Mouse (Mus musculus): ENCODE results near the gene 1700011L22Rik. TPM values are rescaled to one million over a fixed set of nuclear protein-coding genes. Genes with fewer than 3 reads are reported as not detected.

The 1700011L22Rik gene
- total RNA-seq, 2 experiments from 2014 or later = not detected

DNA sequence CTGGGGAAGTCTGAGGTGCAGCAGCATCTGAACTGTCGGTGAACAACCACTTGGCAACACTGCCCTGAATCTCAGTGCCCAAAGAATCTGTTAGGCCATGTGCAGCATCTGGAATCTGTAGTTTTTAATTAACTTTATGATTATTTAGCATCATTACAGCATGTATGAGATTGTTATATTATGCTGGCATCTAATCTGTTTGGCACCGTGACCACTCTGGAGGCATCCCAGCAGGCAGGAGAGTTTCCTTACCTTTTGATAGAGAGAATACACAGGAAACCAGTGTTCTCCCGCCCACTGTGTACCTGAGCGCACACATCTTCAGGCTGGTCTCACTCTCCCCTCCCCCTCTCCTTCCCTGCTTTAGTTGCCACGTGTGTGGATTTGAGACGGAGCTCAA is 68.7 kb downstream of the 1700011L22Rik start:
- no peak for DNase-seq (ENCODE audit: low spot score in 2 of 2)

GRCm38 (mm10) chr8:79175991-79176390 is 72.4 kb downstream of the 1700011L22Rik start:
- no peak for DNase-seq (ENCODE audit: low spot score in 2 of 2)

GRCm38 (mm10) chr8:79173606-79174005 is 74.8 kb downstream of the 1700011L22Rik start:
- DNase-seq (ENCODE audit: low spot score in 2 of 2) = no peak

- no peak for DNase-seq (ENCODE audit: low spot score in 2 of 2)
Observed at GRCm38 (mm10) chr8:79165276-79165675, 83.1 kb downstream of the 1700011L22Rik start.

DNA sequence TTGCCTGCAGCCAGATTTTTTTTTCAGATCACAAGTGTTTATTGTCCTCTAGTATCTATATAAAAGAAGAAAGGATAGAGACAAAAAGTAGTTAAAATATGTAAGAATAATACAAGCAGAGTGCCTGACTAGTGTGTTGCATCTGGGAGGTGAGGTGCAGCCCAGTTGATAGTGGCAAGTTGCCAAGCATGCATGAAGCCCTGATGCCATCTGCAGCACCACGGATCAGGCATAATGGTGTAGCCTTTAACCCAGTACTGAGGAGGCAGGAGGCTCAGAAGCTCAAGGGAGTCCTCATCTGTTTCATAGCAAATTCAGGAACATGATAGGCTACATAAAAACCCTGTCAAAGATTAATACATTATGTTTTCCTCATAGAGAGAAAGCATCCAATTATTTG is 84.0 kb downstream of the 1700011L22Rik start:
- DNase-seq (ENCODE audit: low spot score in 2 of 2) = no peak

DNA sequence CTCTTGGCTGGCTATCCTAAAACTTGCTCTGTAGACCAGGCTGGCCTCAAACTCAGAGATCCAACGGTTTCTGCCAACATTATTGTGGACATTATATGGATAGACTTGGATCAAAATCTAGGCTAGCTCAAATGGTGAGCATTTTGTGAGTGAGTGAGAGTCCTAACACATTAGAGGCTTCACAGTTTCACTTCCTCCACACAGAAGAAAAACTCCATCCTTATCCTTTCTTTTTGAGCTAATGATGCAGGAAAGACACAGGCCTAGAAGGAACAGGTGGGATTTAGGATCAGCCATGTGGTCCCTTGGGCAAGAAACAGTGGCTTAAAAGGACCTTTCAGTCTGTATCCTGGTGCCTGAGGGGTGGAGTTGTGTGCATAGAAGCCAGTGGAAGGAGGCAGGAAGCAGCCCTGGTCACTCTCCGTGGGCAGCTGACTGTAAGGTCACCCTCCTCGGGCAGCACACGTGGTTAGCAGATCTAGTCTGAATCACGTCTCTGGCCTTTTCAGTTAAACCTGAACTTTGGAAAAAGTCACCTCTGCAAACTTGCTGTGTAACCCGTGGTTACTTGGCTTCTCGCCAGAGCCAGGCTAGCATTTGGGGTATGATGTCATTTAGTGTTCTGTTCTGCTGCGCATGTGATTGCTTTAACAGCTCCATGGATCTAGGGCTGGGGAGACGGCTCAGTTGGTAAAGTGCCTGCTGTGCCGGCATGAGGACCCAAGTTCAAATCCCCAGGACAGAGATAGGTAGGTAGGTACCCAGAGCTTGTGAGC is 85.6 kb downstream of the 1700011L22Rik start:
- DNase-seq (ENCODE audit: low spot score in 2 of 2) = peak; percentile 14 to 21

DNA sequence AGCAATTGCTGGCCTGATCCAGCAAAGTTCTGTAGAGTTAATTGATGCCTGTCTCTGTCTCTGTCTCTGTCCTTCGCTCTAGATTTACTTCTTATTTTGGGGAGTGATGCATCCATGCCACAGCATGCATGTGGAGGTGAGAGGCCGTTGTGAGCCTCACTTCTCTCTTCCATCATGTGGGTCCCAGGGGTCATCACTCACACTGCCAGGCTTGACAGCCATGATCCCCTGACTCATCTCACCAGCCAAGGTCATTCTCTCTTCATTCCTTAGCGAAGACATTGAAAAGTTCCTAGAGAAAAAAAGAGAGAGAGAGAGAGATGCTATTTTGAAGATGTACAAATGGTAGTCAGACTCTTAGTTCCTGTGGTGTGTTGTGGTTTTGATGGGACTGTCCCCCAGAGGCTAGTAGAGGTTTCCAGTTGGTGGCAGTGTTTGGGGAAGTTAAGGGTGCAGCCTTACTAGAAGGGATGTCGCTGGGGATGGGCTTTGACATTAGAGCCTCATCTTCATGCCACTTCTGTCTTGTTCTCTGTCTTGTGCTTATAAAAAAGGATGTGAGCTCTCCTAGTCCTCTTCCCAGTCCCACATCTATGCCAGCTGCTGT is 87.1 kb downstream of the 1700011L22Rik start:
- DNase-seq (ENCODE audit: low spot score in 2 of 2) = no peak

Other genes starting within 250 kb of the 1700011L22Rik start
- gene Zfp827, start 220.1 kb downstream of the 1700011L22Rik start, total RNA-seq (2021) = 10 to 100 TPM; 37.9 to 44.0 TPM
- 10 to 100 TPM; 25.8 to 27.6 TPM for gene Mmaa, start 46.4 kb upstream of the 1700011L22Rik start, total RNA-seq (2021)
- 10 to 100 TPM; 31.2 to 32.3 TPM for gene Smad1, start 150.9 kb upstream of the 1700011L22Rik start, total RNA-seq (2021)

Measured in left cerebral cortex, adult 18-20 months (tissue).